Mouse (Mus musculus) granulocyte monocyte progenitor cell, adult 5-6 weeks (primary cell): Measurements from ENCODE around the gene Tlr7. TPM values are rescaled to one million over a fixed set of nuclear protein-coding genes. Genes with fewer than 3 reads are reported as not detected.
"Not testable (repeated sequence)": the region's sequence is repeated elsewhere in the genome, so short reads cannot be mapped to it uniquely, and the experiment has no call there.

Experiments
- ATAC-seq: replicated peaks from 2 replicates; pipeline ENCODE4 v1.8.0; 2016; ENCODE audit warnings: mild to moderate bottlenecking, moderate TSS enrichment, inconsistent platforms; ENCODE audit not compliant: poor library complexity, severe bottlenecking
- total RNA-seq, 2 experiments: library from RNA; stranded (forward) in 1 of 2; stranded (reverse) in 1 of 2; fragments of 200-712, 200-1000 nt in 1 of 2; fragments of >200 nt in 1 of 2; fragmentation: Nextera tagmentation in 1 of 2; gene quantifications; 2 replicates each; pipeline ENCODE4 v1.2.3; 2014 to 2017

The Tlr7 gene
- total RNA-seq (2014; fragmentation: Nextera tagmentation) = 0.77 and 2.1 TPM in 2 replicates
- 0.78 and 1.3 TPM in 2 replicates for total RNA-seq (2017)

- ATAC-seq = peak; percentile 60
These were observed at the start of gene Tlr7 for GRCm38 (mm10) chrX:167330399-167330798. Tlr7 (minus strand) TSS chrX:167330558.

- no peak for ATAC-seq
These were observed 49.7 kb upstream of the Tlr7 start for GRCm38 (mm10) chrX:167380073-167380472.

- not testable (repeated sequence) for ATAC-seq
These were observed 30.9 kb upstream of the Tlr7 start for GRCm38 (mm10) chrX:167361231-167361630.

- peak; percentile 92 for ATAC-seq
These were observed 29.3 kb upstream of the Tlr7 start for GRCm38 (mm10) chrX:167359704-167360103.

- no peak for ATAC-seq
These were observed 27.1 kb upstream of the Tlr7 start for GRCm38 (mm10) chrX:167357415-167357814.

GRCm38 (mm10) chrX:167355965-167356364, 25.6 kb upstream of the Tlr7 start:
- no peak for ATAC-seq

GRCm38 (mm10) chrX:167353617-167354016, 23.3 kb upstream of the Tlr7 start:
- ATAC-seq = peak; percentile 95

- no peak for ATAC-seq
These were observed 16.1 kb upstream of the Tlr7 start for GRCm38 (mm10) chrX:167346440-167346839.

GRCm38 (mm10) chrX:167344356-167344755, 14.0 kb upstream of the Tlr7 start:
- ATAC-seq = no peak

GRCm38 (mm10) chrX:167341811-167342210, 11.5 kb upstream of the Tlr7 start:
- ATAC-seq = no peak

- ATAC-seq = no peak
These were observed 9.8 kb upstream of the Tlr7 start for GRCm38 (mm10) chrX:167340190-167340589.

GRCm38 (mm10) chrX:167337990-167338389, 7.6 kb upstream of the Tlr7 start:
- peak; percentile 55 for ATAC-seq

GRCm38 (mm10) chrX:167334571-167334970, 4.2 kb upstream of the Tlr7 start:
- peak; percentile 80 for ATAC-seq

GRCm38 (mm10) chrX:167332607-167333006, 2.2 kb upstream of the Tlr7 start:
- no peak for ATAC-seq

GRCm38 (mm10) chrX:167330993-167331392, 635 bp upstream of the Tlr7 start:
- no peak for ATAC-seq

- ATAC-seq = peak; percentile 60
These were observed 738 bp downstream of the Tlr7 start for GRCm38 (mm10) chrX:167329620-167330019.

GRCm38 (mm10) chrX:167329098-167329497, 1.3 kb downstream of the Tlr7 start:
- no peak for ATAC-seq

GRCm38 (mm10) chrX:167328519-167328918, 1.8 kb downstream of the Tlr7 start:
- ATAC-seq = peak; percentile 62

- no peak for ATAC-seq
These were observed 6.6 kb downstream of the Tlr7 start for GRCm38 (mm10) chrX:167323742-167324141.

- ATAC-seq = no peak
These were observed 9.0 kb downstream of the Tlr7 start for GRCm38 (mm10) chrX:167321233-167321806.

GRCm38 (mm10) chrX:167318819-167319396, 11.4 kb downstream of the Tlr7 start:
- peak; percentile 83 for ATAC-seq

GRCm38 (mm10) chrX:167315766-167316165, 14.6 kb downstream of the Tlr7 start:
- peak; percentile 94 for ATAC-seq
